Mouse (Mus musculus) hindlimb bud, embryonic 11.5 days (tissue): ENCODE results near the gene Scn11a.
A peak's percentile ranks its signal among the peaks of the same experiment; 100 is the strongest.

Experiments
- DNase-seq: peaks from one replicate; pipeline ENCODE4 v3.0.0-alpha.2; 2012; ENCODE audit warnings: low read depth, low spot score; ENCODE audit errors: extremely low spot score

Gene Scn11a

GRCm38 (mm10) chr9:119825297-119825696 is at the start of gene Scn11a:
Scn11a (minus strand) TSS chr9:119825456.
- no peak for DNase-seq

DNA sequence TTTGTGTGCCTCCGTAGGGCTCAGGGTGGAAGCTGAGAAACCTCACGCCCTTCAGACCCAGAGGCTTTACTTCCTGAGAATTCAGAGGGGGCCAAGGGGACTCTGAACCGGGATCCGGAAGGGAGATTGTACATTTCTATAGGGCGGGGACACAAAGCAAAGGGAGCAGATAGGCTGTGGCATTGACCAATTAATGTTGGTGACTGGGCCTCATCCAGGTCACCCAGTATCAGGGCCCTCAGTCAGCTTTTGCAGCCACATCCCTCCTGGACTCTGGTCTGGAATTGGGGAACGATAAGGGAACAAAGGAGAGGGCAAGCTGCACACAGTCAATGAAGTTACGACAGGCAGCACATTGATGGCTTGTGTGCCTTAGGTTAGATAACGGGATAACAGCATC is 28.9 kb upstream of the Scn11a start:
- DNase-seq, result no peak

- DNase-seq, result no peak
Observed at GRCm38 (mm10) chr9:119853071-119853846, 28.0 kb upstream of the Scn11a start.

GRCm38 (mm10) chr9:119852347-119853030 is 27.2 kb upstream of the Scn11a start:
- DNase-seq, result no peak

DNA sequence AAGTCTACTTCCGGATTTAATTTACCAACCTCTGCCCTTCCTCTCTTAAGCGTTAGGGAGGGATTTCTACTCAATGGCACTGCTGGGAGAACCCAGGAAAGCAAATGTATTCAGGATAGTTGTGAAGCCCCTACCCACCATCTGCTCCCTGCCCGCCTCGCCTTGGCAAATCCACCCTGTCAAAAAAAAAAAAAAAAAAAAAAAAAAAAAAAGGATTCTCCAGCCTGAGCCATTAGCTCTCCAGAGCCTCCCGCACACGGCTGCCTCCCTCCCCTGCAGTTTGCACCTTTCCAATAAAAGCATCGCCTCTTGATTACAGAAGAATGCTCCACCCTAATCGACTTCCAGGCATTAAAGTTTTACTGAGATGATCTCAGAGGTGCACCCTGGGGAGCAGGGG is 24.0 kb upstream of the Scn11a start:
- DNase-seq, result no peak

- no peak for DNase-seq
Observed at GRCm38 (mm10) chr9:119848671-119849070, 23.4 kb upstream of the Scn11a start.

- no peak for DNase-seq
Observed at GRCm38 (mm10) chr9:119847187-119847586, 21.9 kb upstream of the Scn11a start.

DNA sequence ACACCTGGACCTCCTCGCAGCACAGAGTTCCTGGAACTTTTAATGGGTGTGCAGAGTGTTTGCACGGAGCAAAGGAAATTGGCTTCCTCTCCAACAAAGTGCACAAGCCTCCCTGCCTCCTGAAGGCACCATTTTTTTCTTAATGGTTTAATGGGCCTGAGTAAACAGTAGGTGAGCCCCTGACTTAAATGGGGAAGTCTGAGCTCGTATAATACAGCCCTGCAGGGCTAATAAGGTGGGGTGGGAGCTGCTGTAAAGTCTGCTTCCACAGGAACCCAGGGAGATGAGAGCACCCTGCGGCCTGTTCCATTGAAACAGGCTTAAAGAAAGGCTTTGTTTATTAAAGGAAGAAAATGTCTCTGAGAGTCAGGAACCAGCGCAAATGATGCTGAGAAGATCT is 19.5 kb upstream of the Scn11a start:
- peak; percentile 14 for DNase-seq

DNA sequence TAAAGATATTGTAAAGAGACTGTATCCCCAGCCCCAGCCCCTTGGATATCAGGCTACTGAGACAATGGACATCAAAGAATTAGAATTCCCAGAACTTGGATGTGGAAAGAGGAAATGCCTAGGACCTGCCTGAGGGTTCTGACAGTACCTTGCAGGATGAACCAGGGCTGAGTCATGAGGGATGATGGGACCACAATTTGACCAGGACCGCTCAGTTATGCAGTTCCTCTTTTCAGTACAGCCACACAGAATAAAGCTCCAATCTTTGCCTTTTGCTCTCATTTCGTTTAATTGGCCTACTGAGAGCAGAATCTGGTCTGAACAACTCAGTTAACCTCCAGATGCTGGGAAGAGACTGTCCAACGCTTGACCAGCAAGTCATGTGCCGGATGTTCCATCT is 18.3 kb upstream of the Scn11a start:
- no peak for DNase-seq

DNA sequence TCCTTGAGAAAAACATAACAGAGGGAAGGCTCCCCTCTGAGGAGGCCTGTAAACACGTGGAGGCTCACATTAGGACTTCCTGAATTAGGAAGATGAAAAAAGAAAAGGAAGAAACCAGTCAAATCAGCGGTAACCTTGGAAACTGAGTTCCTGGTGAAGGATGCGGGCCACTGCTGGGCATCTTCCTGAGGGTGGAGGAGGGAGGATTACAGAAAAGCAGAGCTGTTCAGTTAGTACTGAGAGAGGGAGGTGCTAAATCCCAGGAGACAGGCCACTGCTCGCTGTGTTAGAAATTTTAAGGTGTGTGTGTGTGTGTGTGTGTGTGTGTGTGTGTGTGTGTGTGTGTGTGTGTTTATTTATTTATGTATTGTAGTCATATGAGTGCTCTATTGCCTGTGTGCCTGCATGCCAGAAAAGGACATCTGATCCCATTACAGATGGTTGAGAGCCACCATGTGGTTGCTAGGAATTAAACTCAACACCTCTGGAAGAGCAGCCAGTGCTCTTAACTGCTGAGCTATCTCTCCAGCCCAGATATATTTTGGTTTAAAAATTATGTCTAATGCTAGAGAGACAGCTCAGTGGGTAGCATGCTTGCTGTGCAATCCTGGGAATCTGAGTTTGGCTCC is 17.4 kb upstream of the Scn11a start:
- no peak for DNase-seq

GRCm38 (mm10) chr9:119842091-119842490 is 16.8 kb upstream of the Scn11a start:
- DNase-seq, result no peak

- DNase-seq, result no peak
Observed at GRCm38 (mm10) chr9:119841159-119841558, 15.9 kb upstream of the Scn11a start.

DNA sequence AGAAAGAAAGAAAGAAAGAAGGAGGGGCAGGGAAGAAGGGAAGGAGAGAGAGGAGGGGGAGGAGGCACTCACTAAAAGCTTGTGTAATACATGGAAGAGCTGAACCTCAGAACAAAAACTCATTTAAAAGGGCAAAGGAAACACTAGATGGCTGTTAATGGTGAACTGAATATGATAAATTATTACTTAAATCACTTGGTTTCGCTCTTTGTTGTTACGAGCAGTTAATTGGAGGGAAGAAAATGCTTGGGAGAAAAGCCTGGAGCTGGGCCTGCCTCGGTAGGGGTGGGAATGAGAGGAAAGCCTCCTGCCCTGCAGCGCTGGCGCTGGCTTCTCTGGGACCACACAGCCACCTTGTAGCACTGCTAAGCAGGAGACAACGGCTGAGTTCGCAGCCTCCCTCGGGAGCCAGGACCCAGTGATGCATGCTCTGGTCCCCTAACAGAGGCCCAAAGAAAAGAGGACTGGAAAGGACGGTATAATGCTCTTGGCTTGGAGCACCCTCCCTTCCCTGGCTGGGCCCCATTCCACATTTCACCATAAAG is 10.4 kb upstream of the Scn11a start:
- no peak for DNase-seq

GRCm38 (mm10) chr9:119831001-119831400 is 5.7 kb upstream of the Scn11a start:
- no peak for DNase-seq

DNA sequence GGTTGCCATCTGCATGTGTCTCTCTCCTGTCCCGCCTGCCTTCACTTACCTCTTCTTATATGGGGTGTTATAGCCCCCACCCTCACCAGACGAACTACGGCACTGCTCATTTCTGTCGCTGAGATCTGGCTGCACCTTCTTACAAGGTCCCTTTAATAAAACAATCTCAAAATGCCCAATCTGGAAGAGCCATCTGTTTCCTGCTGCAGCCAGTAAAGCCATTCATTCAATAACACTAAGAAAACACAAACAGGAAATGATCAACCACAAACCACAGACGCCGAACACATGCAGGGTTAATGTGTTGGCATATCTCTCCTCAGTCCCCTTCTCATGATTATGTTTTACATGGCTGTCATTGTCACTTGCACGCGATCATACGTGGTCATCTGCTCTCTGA is 1.5 kb downstream of the Scn11a start:
- DNase-seq, result no peak

DNA sequence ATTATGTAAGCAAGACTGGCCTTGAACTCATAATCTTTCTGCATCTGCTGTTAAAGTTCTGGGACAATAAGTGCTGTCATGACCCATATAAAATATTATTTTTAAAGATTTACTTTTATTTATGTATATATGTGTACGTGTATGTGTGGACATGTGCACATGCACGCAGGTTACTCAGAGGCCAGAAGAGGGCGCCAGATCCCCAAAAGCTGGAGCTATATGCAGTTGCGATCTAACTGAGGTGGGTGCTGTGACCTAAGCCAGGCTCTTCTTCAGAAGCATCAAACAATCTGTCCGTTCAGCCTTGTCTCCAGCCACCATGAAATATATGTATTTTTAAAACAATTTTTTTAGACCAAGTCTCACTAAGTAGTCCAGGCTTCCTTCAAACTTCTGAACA is 11.6 kb downstream of the Scn11a start:
- DNase-seq, result no peak

- DNase-seq, result no peak
Observed at GRCm38 (mm10) chr9:119806491-119806890, 18.8 kb downstream of the Scn11a start.

DNA sequence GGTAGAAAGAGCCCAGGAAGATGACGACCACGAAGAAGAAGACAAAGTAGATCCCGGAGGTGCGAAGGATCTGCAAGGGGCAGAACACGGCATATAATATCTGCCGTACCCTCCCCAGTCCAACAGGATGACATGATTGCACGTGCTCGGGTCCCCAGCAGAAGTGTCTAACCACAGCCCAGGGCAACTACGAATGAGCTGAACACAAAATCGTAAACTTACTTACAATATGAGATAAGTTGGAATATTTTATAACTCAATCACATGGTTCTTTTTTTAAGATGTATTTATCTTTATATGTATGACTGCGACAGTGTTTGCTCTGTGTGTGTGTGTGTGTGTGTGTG is 20.8 kb downstream of the Scn11a start:
- DNase-seq, result no peak

DNA sequence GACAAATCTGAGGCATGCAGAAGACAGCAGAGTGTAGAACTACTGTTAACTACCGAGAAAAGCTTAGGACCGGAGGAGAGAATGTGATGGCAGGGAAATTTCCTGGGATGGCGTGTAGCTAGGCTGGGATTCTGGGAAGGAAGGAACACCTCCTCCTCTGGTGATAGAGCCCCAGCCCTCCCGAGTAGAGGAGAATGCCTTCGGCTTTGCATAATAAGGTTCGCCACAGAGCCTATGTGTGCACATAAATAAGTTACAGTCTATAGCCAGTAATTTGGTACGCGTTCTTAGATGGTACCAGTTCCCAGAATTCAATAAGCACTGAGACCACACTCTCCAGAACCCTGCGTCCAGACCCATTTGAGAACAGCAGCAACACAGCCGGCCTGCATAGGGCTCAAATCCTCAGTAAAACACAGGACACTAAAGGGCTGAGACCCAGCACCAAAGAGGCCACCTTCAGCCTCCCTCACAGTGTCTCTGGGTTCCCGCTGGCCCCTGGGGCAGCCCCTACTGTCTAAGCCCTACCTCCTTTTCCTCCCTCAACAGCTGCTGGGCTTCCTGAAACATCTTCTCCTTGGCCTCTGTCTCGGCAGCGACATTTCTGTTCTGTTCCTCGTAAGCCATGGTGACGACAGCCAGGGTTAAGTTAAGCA is 21.3 kb downstream of the Scn11a start:
- DNase-seq, result no peak

DNA sequence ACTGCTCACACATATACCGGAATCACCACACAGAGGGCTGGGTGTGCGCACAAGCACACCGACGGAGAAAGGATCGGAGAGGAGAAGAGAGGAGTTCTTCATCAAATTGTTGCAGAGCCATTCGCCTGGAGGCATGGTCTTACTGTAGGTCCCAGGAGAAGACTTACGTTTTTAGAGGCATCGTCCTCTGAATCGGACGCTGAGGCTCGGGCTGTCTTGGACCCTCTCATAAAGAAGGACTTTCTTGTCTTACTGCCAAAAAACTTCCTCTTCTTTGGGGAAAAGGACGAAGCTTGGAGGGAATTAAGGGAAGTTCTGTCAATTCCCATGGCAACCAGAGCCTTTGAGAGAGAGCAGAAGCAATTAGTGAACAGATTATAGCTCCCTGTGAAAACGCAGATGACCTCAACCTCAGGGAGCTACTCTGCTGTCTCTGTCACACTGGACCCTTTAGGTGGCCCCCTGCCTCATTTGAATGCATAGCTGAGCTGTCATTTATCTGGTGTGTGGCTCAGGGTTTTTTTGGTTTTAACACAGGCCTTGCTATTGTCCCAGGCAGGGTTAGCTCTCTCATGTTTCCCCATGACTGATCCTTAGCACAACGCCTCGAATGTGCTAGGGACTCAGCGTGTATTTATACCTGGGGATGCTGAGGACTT is 22.0 kb downstream of the Scn11a start:
- no peak for DNase-seq

GRCm38 (mm10) chr9:119801460-119801859 is 23.8 kb downstream of the Scn11a start:
- DNase-seq, result no peak
